Mouse (Mus musculus): ENCODE data around the gene Apoc1. TPM values are rescaled to one million over a fixed set of nuclear protein-coding genes. Genes with fewer than 3 reads are reported as not detected.

The Apoc1 gene
- polyA plus RNA-seq, 1 experiment from 2014 or later: 34.7 TPM

- Histone ChIP-seq H3K27ac (ENCODE audit: low read depth, low read length) (no peak overlapping the region), H3K9me3 (ENCODE audit: control insufficient read depth) (no peaks in the 10 kb centered on the region), H3K4me1 (replicated peaks; ENCODE audit: control insufficient read depth, insufficient read depth, low read length) (peaks cover 10% of the 10 kb centered on the region; the same call in 1 of the 2 replicates), H3K9ac (ENCODE audit: low read depth, low read length) (no peak overlapping the region), H3K36me3 (ENCODE audit: control insufficient read depth, insufficient read depth) (peaks cover 4% of the 10 kb centered on the region; the same call in 1 of the 2 replicates), H3K4me2 (replicated peaks; ENCODE audit: low read depth) (no peak overlapping the region), H3K27me3 (replicated peaks; ENCODE audit: control insufficient read depth, insufficient read depth, low read length) (no peaks in the 10 kb centered on the region), H3K4me3 (ENCODE audit: low read depth, low read length) (no peak overlapping the region)
- TF ChIP-seq CTCF (IDR thresholded peaks at IDR 0.05; ENCODE audit: low read depth): peak; percentile 58
- WGBS: 68% methylated on average over 3 of the region's 3 CpGs
- no peak for ATAC-seq
Measured at GRCm38 (mm10) chr7:19666750-19667149, 25.7 kb downstream of the Apoc1 start.

DNA sequence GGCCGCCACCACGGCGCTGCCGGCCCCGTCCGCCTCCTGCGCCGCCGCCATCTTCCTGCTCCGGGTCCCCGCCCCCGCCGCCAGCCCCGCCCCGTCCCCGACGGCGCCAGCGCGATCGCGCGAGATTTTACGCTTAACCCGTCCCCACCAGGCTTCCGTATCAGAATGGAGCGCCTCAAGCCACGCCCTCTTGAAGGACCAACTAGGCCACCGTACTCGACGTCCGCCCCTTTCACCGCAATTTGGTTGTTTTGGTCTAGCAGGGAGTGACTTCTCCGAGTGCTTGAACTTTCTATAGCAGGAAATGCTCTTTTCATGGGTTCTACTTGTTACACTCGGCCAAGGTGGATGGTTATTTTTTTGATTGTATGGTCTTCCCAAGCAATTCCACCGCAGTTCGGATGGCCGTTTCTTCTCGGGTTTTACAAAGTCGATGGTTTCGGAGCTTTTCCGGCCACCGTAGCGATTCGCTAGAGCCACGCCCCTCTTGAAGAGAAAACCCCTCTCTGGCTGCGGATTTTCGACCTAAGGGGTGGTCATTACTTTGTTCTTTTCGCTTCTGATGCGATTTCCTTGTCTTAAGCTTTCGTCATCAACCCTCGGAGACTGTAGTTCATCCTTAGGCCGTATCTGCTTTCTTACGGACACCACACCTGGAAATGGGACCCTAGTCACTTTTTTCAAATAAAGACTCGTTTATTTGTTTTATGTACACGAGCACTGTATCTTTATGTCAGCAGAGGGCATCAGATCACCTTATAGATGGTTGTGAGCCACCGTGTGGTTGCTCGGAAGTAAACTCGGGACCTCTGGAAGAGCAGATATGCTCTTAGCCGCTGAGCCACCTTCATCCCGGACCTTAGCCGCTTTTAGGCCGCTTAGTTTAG is 27.3 kb downstream of the Apoc1 start, which contains the start of gene Clptm1:
Gene Clptm1 (minus strand): TSS at position 79 of the 887 bp plus-strand sequence.
- Histone ChIP-seq H3K9me3 (ENCODE audit: control insufficient read depth) (no peaks in the 10 kb centered on the region), H3K4me1 (replicated peaks; ENCODE audit: control insufficient read depth, insufficient read depth, low read length) (peaks cover 10% of the 10 kb centered on the region; the same call in 1 of the 2 replicates), H3K4me2 (replicated peaks; ENCODE audit: low read depth) (peak within 1 kb of the TSS; percentile 83), H3K4me3 (ENCODE audit: low read depth, low read length) (peak within 1 kb of the TSS; percentile 99), H3K27me3 (replicated peaks; ENCODE audit: control insufficient read depth, insufficient read depth, low read length) (no peaks in the 10 kb centered on the region), H3K27ac (ENCODE audit: low read depth, low read length) (peak within 1 kb of the TSS; percentile 91), H3K9ac (ENCODE audit: low read depth, low read length) (peak within 1 kb of the TSS; percentile 98), H3K36me3 (ENCODE audit: control insufficient read depth, insufficient read depth) (peaks cover 9% of the 10 kb centered on the region; the same call in 1 of the 2 replicates)
- under 1% methylated on average over 59 of the region's 63 CpGs for WGBS
- TF ChIP-seq CTCF (IDR thresholded peaks at IDR 0.05; ENCODE audit: low read depth): peak; percentile 79
- peak; percentile 88 for ATAC-seq

DNA sequence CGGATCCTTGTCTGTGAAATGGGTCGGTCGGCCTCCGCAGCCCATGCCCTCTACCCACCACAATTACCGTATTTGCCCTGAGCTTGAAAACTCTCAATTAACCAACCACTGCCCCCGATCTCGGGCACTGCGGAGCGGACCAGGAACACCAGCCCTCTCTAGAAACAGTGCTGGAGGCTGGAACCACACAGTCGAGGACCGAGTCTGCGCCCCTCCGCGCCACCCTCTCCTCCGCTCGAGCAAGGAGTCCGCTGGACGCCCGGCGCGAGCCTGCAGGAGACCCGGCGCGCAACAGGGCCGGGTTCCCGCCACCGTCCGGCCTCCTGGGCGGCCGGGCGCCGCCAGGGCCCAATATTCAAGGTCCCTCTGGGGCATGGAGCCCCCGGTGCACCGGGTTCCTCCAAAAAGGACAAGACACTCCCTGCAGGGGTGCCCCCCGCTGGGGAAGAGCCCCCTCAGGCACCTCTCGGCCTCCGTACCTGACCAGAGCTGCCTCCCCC is 28.0 kb downstream of the Apoc1 start:
- no peak for TF ChIP-seq CTCF (IDR thresholded peaks at IDR 0.05; ENCODE audit: low read depth)
- Histone ChIP-seq H3K27ac (ENCODE audit: low read depth, low read length) (peak overlapping the region; percentile 91), H3K4me2 (replicated peaks; ENCODE audit: low read depth) (peak overlapping the region; percentile 83), H3K27me3 (replicated peaks; ENCODE audit: control insufficient read depth, insufficient read depth, low read length) (no peaks in the 10 kb centered on the region), H3K9ac (ENCODE audit: low read depth, low read length) (peak overlapping the region; percentile 98), H3K9me3 (ENCODE audit: control insufficient read depth) (no peaks in the 10 kb centered on the region), H3K4me3 (ENCODE audit: low read depth, low read length) (peak overlapping the region; percentile 99), H3K4me1 (replicated peaks; ENCODE audit: control insufficient read depth, insufficient read depth, low read length) (peaks cover 10% of the 10 kb centered on the region; the same call in 1 of the 2 replicates), H3K36me3 (ENCODE audit: control insufficient read depth, insufficient read depth) (peaks cover 15% of the 10 kb centered on the region; the same call in 1 of the 2 replicates)
- WGBS: under 1% methylated on average over 36 of the region's 37 CpGs
- ATAC-seq: peak; percentile 25

DNA sequence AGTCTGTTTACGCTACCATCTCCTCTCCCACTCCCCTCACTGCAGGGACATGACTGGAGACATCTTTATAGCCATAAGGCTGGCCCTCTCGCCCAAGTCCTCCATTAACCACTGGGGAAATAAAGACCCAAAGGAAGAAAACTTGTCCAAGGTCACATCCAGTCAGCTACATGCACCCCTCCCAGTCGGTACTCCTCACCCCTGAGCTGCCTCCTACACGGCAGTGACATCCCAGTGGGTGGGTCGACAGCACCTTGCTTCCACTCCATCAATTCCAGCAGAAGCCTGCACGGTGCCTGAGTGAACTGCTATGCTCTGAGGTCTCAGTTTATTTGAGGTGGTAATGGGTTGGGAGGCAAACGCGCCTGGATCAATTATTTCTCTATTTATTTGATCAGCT is 28.5 kb downstream of the Apoc1 start:
- peak overlapping the region; percentile 98 for H3K9ac ChIP-seq (ENCODE audit: low read depth, low read length)
- ATAC-seq: no peak
- H3K36me3 ChIP-seq (ENCODE audit: control insufficient read depth, insufficient read depth): peaks cover 15% of the 10 kb centered on the region; the same call in 1 of the 2 replicates
- H3K27ac ChIP-seq (ENCODE audit: low read depth, low read length): no peak overlapping the region
- H3K9me3 ChIP-seq (ENCODE audit: control insufficient read depth): no peaks in the 10 kb centered on the region
- H3K4me3 ChIP-seq (ENCODE audit: low read depth, low read length): peak overlapping the region; percentile 99
- H3K4me1 ChIP-seq (replicated peaks; ENCODE audit: control insufficient read depth, insufficient read depth, low read length): peaks cover 10% of the 10 kb centered on the region; the same call in 1 of the 2 replicates
- peak overlapping the region; percentile 83 for H3K4me2 ChIP-seq (replicated peaks; ENCODE audit: low read depth)
- TF ChIP-seq CTCF (IDR thresholded peaks at IDR 0.05; ENCODE audit: low read depth): no peak
- 10% methylated on average over 8 of the region's 8 CpGs for WGBS
- H3K27me3 ChIP-seq (replicated peaks; ENCODE audit: control insufficient read depth, insufficient read depth, low read length): no peaks in the 10 kb centered on the region

- Histone ChIP-seq H3K9me3 (ENCODE audit: control insufficient read depth) (no peaks in the 10 kb centered on the region), H3K4me3 (ENCODE audit: low read depth, low read length) (no peak overlapping the region), H3K4me1 (replicated peaks; ENCODE audit: control insufficient read depth, insufficient read depth, low read length) (no peaks in the 10 kb centered on the region), H3K4me2 (replicated peaks; ENCODE audit: low read depth) (no peak overlapping the region), H3K27me3 (replicated peaks; ENCODE audit: control insufficient read depth, insufficient read depth, low read length) (no peaks in the 10 kb centered on the region), H3K36me3 (ENCODE audit: control insufficient read depth, insufficient read depth) (peaks cover 69% of the 10 kb centered on the region), H3K27ac (ENCODE audit: low read depth, low read length) (no peak overlapping the region), H3K9ac (ENCODE audit: low read depth, low read length) (no peak overlapping the region)
- no peak for TF ChIP-seq CTCF (IDR thresholded peaks at IDR 0.05; ENCODE audit: low read depth)
- ATAC-seq: no peak
- WGBS: 98% methylated on average over 2 of the region's 2 CpGs
Measured at GRCm38 (mm10) chr7:19652614-19653013, 39.8 kb downstream of the Apoc1 start.

- no peak for TF ChIP-seq CTCF (IDR thresholded peaks at IDR 0.05; ENCODE audit: low read depth)
Measured at GRCm38 (mm10) chr7:19651063-19651786, 41.2 kb downstream of the Apoc1 start.

More at GRCm38 (mm10) chr7:19651063-19651786, 41.2 kb downstream of the Apoc1 start:
- H3K36me3 ChIP-seq (ENCODE audit: control insufficient read depth, insufficient read depth): peaks cover 79% of the 10 kb centered on the region
- ATAC-seq: no peak
- no peak overlapping the region for H3K4me3 ChIP-seq (ENCODE audit: low read depth, low read length)
- no peak overlapping the region for H3K9ac ChIP-seq (ENCODE audit: low read depth, low read length)
- H3K27ac ChIP-seq (ENCODE audit: low read depth, low read length): no peak overlapping the region
- 72% methylated on average over 6 of the region's 6 CpGs for WGBS
- H3K9me3 ChIP-seq (ENCODE audit: control insufficient read depth): no peaks in the 10 kb centered on the region
- H3K4me2 ChIP-seq (replicated peaks; ENCODE audit: low read depth): no peak overlapping the region
- H3K4me1 ChIP-seq (replicated peaks; ENCODE audit: control insufficient read depth, insufficient read depth, low read length): no peaks in the 10 kb centered on the region
- H3K27me3 ChIP-seq (replicated peaks; ENCODE audit: control insufficient read depth, insufficient read depth, low read length): no peaks in the 10 kb centered on the region

Measured in intestine, postnatal 0 days (tissue).